Mouse (Mus musculus) liver, embryonic 12.5 days (tissue): ENCODE results near the gene Vmn2r2. TPM values are rescaled to one million over a fixed set of nuclear protein-coding genes. Genes with fewer than 3 reads are reported as not detected.

Source experiments
- ATAC-seq: fragments of 200-750 bp; cut with Nextera tagmentation; 2 replicates; pipeline ENCODE4 v1.8.0; 2017; ENCODE audit warnings: moderate number of reproducible peaks, mild to moderate bottlenecking, moderate library complexity
- H3K27ac ChIP-seq: fragments of 300-500 bp; sonication (generic); 2 replicates; pipeline ENCODE4 v1.5.1; 2016; ENCODE audit warnings: mild to moderate bottlenecking
- H3K27me3 ChIP-seq: fragments of 300-500 bp; sonication (generic); replicated peaks from 2 replicates; pipeline ENCODE4 v1.6.1; 2016; ENCODE audit warnings: mild to moderate bottlenecking, moderate library complexity
- H3K36me3 ChIP-seq: fragments of 300-500 bp; sonication (generic); 2 replicates; pipeline ENCODE4 v1.6.1; 2016; ENCODE audit warnings: mild to moderate bottlenecking, moderate library complexity
- H3K4me1 ChIP-seq: fragments of 300-500 bp; sonication (generic); 2 replicates; pipeline ENCODE4 v1.6.1; 2016
- H3K4me2 ChIP-seq: fragments of 300-500 bp; sonication (generic); 2 replicates; pipeline ENCODE4 v1.6.1; 2016; ENCODE audit warnings: mild to moderate bottlenecking, moderate library complexity
- H3K4me3 ChIP-seq: fragments of 300-500 bp; sonication (generic); 2 replicates; pipeline ENCODE4 v1.5.1; 2016; ENCODE audit warnings: mild to moderate bottlenecking, moderate library complexity
- H3K9ac ChIP-seq: fragments of 300-500 bp; sonication (generic); 2 replicates; pipeline ENCODE4 v1.6.1; 2016; ENCODE audit warnings: mild to moderate bottlenecking, moderate library complexity
- H3K9me3 ChIP-seq: fragments of 300-500 bp; sonication (generic); replicated peaks from 2 replicates; pipeline ENCODE4 v1.6.1; 2016; ENCODE audit warnings: mild to moderate bottlenecking, moderate library complexity
- WGBS: fragments of 180-500 bp; shearing (Covaris S2); methylation state at CpG from one replicate; pipeline ENCODE4 v1.1.7; 2016; ENCODE audit not compliant: insufficient replicate concordance; 5-methylcytosine and 5-hydroxymethylcytosine counted together
- polyA plus RNA-seq: library from polyadenylated mRNA; unstranded; fragments of >200 nt; fragmentation: Nextera tagmentation; extraction: Ambion mirVana; gene quantifications from 2 replicates; pipeline ENCODE4 v1.2.1, GENCODE M21; 2016

Vmn2r2 gene
- polyA plus RNA-seq: 0.06 TPM in 1 of 2 replicates, not detected in the other

DNA sequence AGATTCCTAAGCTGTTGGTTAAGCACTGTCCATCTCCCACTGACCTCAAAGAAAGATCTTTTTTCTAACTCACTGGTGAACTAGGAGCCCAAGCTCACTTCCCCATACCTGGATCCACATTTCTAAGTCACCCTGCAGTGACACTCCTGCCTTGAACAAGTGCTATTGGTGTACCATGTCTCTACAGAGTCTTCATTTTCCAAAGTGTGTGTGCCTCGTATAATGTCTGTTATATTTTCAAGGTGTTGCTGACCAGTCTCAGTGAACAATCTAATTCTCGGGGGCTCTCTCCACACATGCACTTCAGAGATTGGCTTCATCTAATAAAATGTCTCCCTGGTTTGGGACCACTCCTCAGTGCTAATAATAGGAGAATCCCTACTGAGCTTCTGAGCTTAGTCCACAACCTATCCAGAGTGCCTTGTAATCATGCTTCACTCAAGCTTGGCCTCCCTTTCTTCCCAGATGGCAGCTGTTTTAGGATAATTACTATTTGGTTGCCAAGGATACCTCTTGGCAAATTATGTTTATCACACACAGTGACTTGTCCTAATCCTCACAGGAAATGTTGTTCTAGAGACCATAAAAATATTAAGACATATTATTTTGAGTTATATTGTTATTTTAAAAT, at the start of gene Vmn2r2:
Gene Vmn2r2 (minus strand): TSS at position 51 of the 631 bp plus-strand sequence.
- no peak for ATAC-seq

GRCm38 (mm10) chr3:64113352-64114046, 28.2 kb downstream of the Vmn2r2 start:
- no peak for ATAC-seq
- Histone ChIP-seq H3K9ac (no peak overlapping the region), H3K27me3 (no peaks in the 10 kb centered on the region), H3K36me3 (no peaks in the 10 kb centered on the region), H3K4me2 (no peak overlapping the region), H3K9me3 (no peaks in the 10 kb centered on the region), H3K4me3 (no peak overlapping the region), H3K27ac (no peak overlapping the region), H3K4me1 (no peaks in the 10 kb centered on the region)
- 74% methylated on average over 11 of the region's 11 CpGs for WGBS

More for the DNA sequence above, at the start of gene Vmn2r2:
- no peaks in the 10 kb centered on the region for H3K36me3 ChIP-seq
- H3K4me2 ChIP-seq: no peak within 1 kb of the TSS
- no peaks in the 10 kb centered on the region for H3K9me3 ChIP-seq
- H3K27me3 ChIP-seq: no peaks in the 10 kb centered on the region
- H3K27ac ChIP-seq: no peak within 1 kb of the TSS
- H3K9ac ChIP-seq: no peak within 1 kb of the TSS
- 53% methylated on average over 2 of the region's 2 CpGs for WGBS
- no peak within 1 kb of the TSS for H3K4me3 ChIP-seq
- H3K4me1 ChIP-seq: no peaks in the 10 kb centered on the region

DNA sequence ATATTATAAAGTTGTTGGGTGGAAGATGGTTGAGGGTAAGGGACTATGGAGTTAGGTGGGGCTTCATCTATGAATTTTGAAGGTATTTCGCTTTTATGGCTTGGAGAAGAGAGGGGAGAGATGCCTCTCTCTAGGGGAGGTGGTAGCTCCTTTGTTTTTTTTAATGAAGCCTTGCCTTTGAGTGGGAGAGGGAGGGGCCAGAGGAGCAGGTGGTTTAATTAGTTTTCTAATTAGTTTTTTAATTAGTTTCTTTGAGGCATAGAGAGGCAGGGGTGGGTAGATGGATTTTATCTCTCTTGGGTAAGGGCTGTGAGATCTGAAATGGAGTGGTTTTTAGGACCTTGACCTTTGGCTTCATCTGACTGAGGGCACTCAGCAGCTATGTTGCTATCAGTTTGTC, 29.0 kb downstream of the Vmn2r2 start:
- Histone ChIP-seq H3K4me2 (no peak overlapping the region), H3K27me3 (no peaks in the 10 kb centered on the region), H3K4me3 (no peak overlapping the region), H3K9ac (no peak overlapping the region), H3K27ac (no peak overlapping the region), H3K4me1 (no peaks in the 10 kb centered on the region), H3K36me3 (no peaks in the 10 kb centered on the region), H3K9me3 (no peaks in the 10 kb centered on the region)
- no peak for ATAC-seq
- WGBS: 54% methylated on average over 1 of the region's 1 CpGs

DNA sequence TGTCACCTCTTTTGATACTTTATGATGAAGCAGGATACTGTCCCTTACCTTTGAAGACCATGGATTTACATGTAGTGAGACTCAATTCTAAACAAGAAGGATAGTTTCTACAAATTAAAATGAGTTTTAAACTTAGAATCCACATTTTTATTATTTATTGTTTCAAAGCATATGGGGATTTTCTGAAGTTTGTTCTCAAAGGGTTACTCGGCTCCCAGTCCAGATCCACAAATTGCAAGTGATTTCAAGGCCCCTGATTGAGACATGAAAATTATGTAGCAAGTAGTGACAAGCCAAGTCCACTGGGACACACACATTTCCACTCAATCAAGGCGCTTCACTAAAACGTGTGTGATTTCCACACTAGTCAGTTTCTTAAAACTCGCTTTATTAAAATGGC, 60.5 kb downstream of the Vmn2r2 start, which contains the start of gene Vmn2r1:
Gene Vmn2r1 (plus strand): TSS at position 301 of the 400 bp plus-strand sequence.
- no peak within 1 kb of the TSS for H3K4me3 ChIP-seq
- no peaks in the 10 kb centered on the region for H3K27me3 ChIP-seq
- no peaks in the 10 kb centered on the region for H3K36me3 ChIP-seq
- 63% methylated on average over 4 of the region's 4 CpGs for WGBS
- H3K27ac ChIP-seq: no peak within 1 kb of the TSS
- no peak within 1 kb of the TSS for H3K9ac ChIP-seq
- ATAC-seq: no peak
- H3K4me2 ChIP-seq: no peak within 1 kb of the TSS
- H3K4me1 ChIP-seq: no peaks in the 10 kb centered on the region
- H3K9me3 ChIP-seq: no peaks in the 10 kb centered on the region

Other genes with a start within 250 kb of the Vmn2r2 start
- 0.14 and 0.19 TPM in 2 replicates for gene Plch1, start 242.5 kb downstream of the Vmn2r2 start, polyA plus RNA-seq
- 2.2 and 2.5 TPM in 2 replicates for gene E130311K13Rik, start 212.5 kb downstream of the Vmn2r2 start, polyA plus RNA-seq
- 12.3 and 12.5 TPM in 2 replicates for gene Slc33a1, start 177.2 kb downstream of the Vmn2r2 start, polyA plus RNA-seq
- gene Gmps, start 165.8 kb downstream of the Vmn2r2 start, polyA plus RNA-seq: 37.1 and 37.7 TPM in 2 replicates
- not detected in 2 replicates for gene Vmn2r1, start 60.4 kb downstream of the Vmn2r2 start, polyA plus RNA-seq
- not detected in 2 replicates for gene Vmn2r3, start 147.8 kb upstream of the Vmn2r2 start, polyA plus RNA-seq